Mouse (Mus musculus): Measurements from ENCODE around the gene Crb1.
A peak's percentile ranks its signal among the peaks of the same experiment; 100 is the strongest.
"Not testable (repeated sequence)": the region's sequence is repeated elsewhere in the genome, so short reads cannot be mapped to it uniquely, and the experiment has no call there.

Gene Crb1

GRCm38 (mm10) chr1:139376638-139377286 is at the start of gene Crb1:
Gene Crb1, minus strand, starts transcription at chr1:139377100.
- DNase-seq (ENCODE audit: low spot score) = peak; percentile 70

- no peak for DNase-seq (ENCODE audit: low spot score)
Observed at GRCm38 (mm10) chr1:139425006-139425405, 48.1 kb upstream of the Crb1 start.

GRCm38 (mm10) chr1:139423931-139424330 is 47.0 kb upstream of the Crb1 start:
- DNase-seq (ENCODE audit: low spot score) = no peak

GRCm38 (mm10) chr1:139422941-139423340 is 46.0 kb upstream of the Crb1 start:
- peak; percentile 53 for DNase-seq (ENCODE audit: low spot score)

GRCm38 (mm10) chr1:139421875-139422791 is 45.2 kb upstream of the Crb1 start, which contains the start of gene Zbtb41:
Gene Zbtb41, plus strand, starts transcription at chr1:139422288.
- DNase-seq (ENCODE audit: low spot score) = peak; percentile 88

GRCm38 (mm10) chr1:139421521-139421874 is 44.6 kb upstream of the Crb1 start:
- DNase-seq (ENCODE audit: low spot score) = no peak

- no peak for DNase-seq (ENCODE audit: low spot score)
Observed at GRCm38 (mm10) chr1:139413465-139413864, 36.6 kb upstream of the Crb1 start.

GRCm38 (mm10) chr1:139412365-139412764 is 35.5 kb upstream of the Crb1 start:
- DNase-seq (ENCODE audit: low spot score) = not testable (repeated sequence)

- no peak for DNase-seq (ENCODE audit: low spot score)
Observed at GRCm38 (mm10) chr1:139407701-139408100, 30.8 kb upstream of the Crb1 start.

- DNase-seq (ENCODE audit: low spot score) = no peak
Observed at GRCm38 (mm10) chr1:139405766-139406165, 28.9 kb upstream of the Crb1 start.

- no peak for DNase-seq (ENCODE audit: low spot score)
Observed at GRCm38 (mm10) chr1:139396589-139396988, 19.7 kb upstream of the Crb1 start.

GRCm38 (mm10) chr1:139391747-139392146 is 14.8 kb upstream of the Crb1 start:
- DNase-seq (ENCODE audit: low spot score) = peak; percentile 8

GRCm38 (mm10) chr1:139379621-139379984 is 2.7 kb upstream of the Crb1 start:
- no peak for DNase-seq (ENCODE audit: low spot score)

- DNase-seq (ENCODE audit: low spot score) = no peak
Observed at GRCm38 (mm10) chr1:139378861-139379620, 2.1 kb upstream of the Crb1 start.

- DNase-seq (ENCODE audit: low spot score) = peak; percentile 50
Observed at GRCm38 (mm10) chr1:139375900-139376299, 1.0 kb downstream of the Crb1 start.

- no peak for DNase-seq (ENCODE audit: low spot score)
Observed at GRCm38 (mm10) chr1:139371341-139371740, 5.6 kb downstream of the Crb1 start.

GRCm38 (mm10) chr1:139348566-139348965 is 28.3 kb downstream of the Crb1 start:
- peak; percentile 7 for DNase-seq (ENCODE audit: low spot score)

- DNase-seq (ENCODE audit: low spot score) = peak; percentile 5
Observed at GRCm38 (mm10) chr1:139346602-139347371, 30.1 kb downstream of the Crb1 start.

- DNase-seq (ENCODE audit: low spot score) = no peak
Observed at GRCm38 (mm10) chr1:139346030-139346601, 30.8 kb downstream of the Crb1 start.

- DNase-seq (ENCODE audit: low spot score) = peak; percentile 72
Observed at GRCm38 (mm10) chr1:139340178-139340859, 36.6 kb downstream of the Crb1 start.

- no peak for DNase-seq (ENCODE audit: low spot score)
Observed at GRCm38 (mm10) chr1:139336997-139337396, 39.9 kb downstream of the Crb1 start.

Measured in embryo, embryonic 10.5 days (tissue).